Mouse (Mus musculus): ENCODE results near the gene Col25a1. TPM values are rescaled to one million over a fixed set of nuclear protein-coding genes. Genes with fewer than 3 reads are reported as not detected.

Col25a1 gene
- polyA plus RNA-seq, 1 experiment, result 0.01 TPM

DNA sequence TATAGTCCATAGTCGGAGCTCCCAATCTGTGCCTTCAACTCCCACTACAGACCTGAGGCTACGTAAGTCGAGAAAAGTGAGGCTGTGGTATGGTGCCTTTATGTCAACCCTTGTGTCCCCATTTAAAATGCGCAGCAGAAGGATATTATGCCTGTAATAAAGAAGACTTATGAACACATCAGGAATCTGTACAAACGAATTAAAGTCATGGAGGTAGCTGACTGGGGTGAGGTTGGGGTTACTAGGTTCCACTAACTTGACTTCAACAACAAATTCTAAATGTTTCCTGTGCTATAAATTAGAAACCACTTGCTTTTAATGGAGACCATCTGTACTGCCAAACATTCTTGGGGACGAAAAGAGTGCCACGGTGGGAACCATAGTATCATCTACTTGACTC, 104.8 kb downstream of the Col25a1 start:
- whole genome bisulfite sequencing, result 83% methylated on average over 7 of the region's 7 CpGs
- H3K27me3 ChIP-seq (ENCODE audit: control insufficient read depth, insufficient read depth, low read length), result no peaks in the 10 kb centered on the region
- no peak overlapping the region for H3K4me3 ChIP-seq (ENCODE audit: extremely low read depth, insufficient read depth, insufficient read length)
- no peaks in the 10 kb centered on the region for H3K4me1 ChIP-seq (ENCODE audit: control insufficient read depth, insufficient read depth, insufficient read length)
- no peak overlapping the region for H3K27ac ChIP-seq (ENCODE audit: insufficient read depth, low read length)
- H3K36me3 ChIP-seq (ENCODE audit: control insufficient read depth, insufficient read depth, low read length), result no peaks in the 10 kb centered on the region
- TF ChIP-seq CTCF (IDR thresholded peaks at IDR 0.05; ENCODE audit: extremely low read depth, insufficient read depth, insufficient read length, insufficient replicate concordance), result no peak
- TF ChIP-seq POLR2A (IDR thresholded peaks at IDR 0.05; ENCODE audit: low read depth, low read length), result no peak
- DNase-seq (ENCODE audit: low read depth in 1 of 2, low spot score in 2 of 2), result no peak

GRCm38 (mm10) chr3:130237852-130238251, 106.6 kb downstream of the Col25a1 start:
- Histone ChIP-seq H3K27me3 (ENCODE audit: control insufficient read depth, insufficient read depth, low read length) (no peaks in the 10 kb centered on the region), H3K4me3 (ENCODE audit: extremely low read depth, insufficient read depth, insufficient read length) (no peak overlapping the region), H3K4me1 (ENCODE audit: control insufficient read depth, insufficient read depth, insufficient read length) (no peaks in the 10 kb centered on the region), H3K36me3 (ENCODE audit: control insufficient read depth, insufficient read depth, low read length) (no peaks in the 10 kb centered on the region), H3K27ac (ENCODE audit: insufficient read depth, low read length) (no peak overlapping the region)
- TF ChIP-seq POLR2A (IDR thresholded peaks at IDR 0.05; ENCODE audit: low read depth, low read length), result no peak
- TF ChIP-seq CTCF (IDR thresholded peaks at IDR 0.05; ENCODE audit: extremely low read depth, insufficient read depth, insufficient read length, insufficient replicate concordance), result no peak
- no peak for DNase-seq (ENCODE audit: low read depth in 1 of 2, low spot score in 2 of 2)
- 3% methylated on average over 1 of the region's 1 CpGs for WGBS

GRCm38 (mm10) chr3:130241924-130242323, 110.6 kb downstream of the Col25a1 start:
- Histone ChIP-seq H3K36me3 (ENCODE audit: control insufficient read depth, insufficient read depth, low read length) (no peaks in the 10 kb centered on the region), H3K4me1 (ENCODE audit: control insufficient read depth, insufficient read depth, insufficient read length) (no peaks in the 10 kb centered on the region), H3K4me3 (ENCODE audit: extremely low read depth, insufficient read depth, insufficient read length) (no peak overlapping the region), H3K27ac (ENCODE audit: insufficient read depth, low read length) (no peak overlapping the region), H3K27me3 (ENCODE audit: control insufficient read depth, insufficient read depth, low read length) (no peaks in the 10 kb centered on the region)
- TF ChIP-seq POLR2A (IDR thresholded peaks at IDR 0.05; ENCODE audit: low read depth, low read length), result no peak
- TF ChIP-seq CTCF (IDR thresholded peaks at IDR 0.05; ENCODE audit: extremely low read depth, insufficient read depth, insufficient read length, insufficient replicate concordance), result no peak
- no peak for DNase-seq (ENCODE audit: low read depth in 1 of 2, low spot score in 2 of 2)
- WGBS, result 36% methylated on average over 4 of the region's 4 CpGs

DNA sequence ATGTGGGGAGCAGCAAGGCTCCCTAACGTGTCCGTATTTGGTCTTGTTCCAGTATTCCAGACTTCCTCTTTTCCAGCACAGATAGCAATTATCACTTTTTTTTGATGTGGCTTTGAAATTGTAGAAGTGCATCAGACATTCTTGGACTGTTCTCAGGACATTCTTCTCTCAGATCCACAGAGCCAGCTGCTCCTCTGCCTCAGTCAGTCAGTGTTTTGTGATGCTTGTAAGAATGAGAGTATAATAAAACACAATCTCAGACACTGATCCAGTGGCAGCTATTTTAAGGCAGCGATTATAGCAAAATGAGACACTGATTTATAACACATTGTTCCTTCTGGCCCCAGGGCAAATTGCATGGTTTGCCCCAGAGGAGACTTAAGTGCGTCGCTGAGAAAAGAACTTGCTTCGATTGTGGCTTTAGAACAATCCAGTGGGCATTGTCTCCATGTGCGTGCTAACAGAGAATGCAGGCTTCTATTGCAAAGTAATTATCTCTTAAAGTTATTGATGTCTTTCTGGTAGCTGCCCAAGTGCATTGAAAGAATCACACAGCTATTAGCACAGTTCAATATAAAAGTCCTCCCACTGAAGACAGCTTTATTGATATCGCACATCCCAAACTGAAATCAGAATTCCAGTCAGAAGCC, 111.5 kb downstream of the Col25a1 start:
- Histone ChIP-seq H3K36me3 (ENCODE audit: control insufficient read depth, insufficient read depth, low read length) (no peaks in the 10 kb centered on the region), H3K27ac (ENCODE audit: insufficient read depth, low read length) (no peak overlapping the region), H3K4me1 (ENCODE audit: control insufficient read depth, insufficient read depth, insufficient read length) (no peaks in the 10 kb centered on the region), H3K4me3 (ENCODE audit: extremely low read depth, insufficient read depth, insufficient read length) (no peak overlapping the region), H3K27me3 (ENCODE audit: control insufficient read depth, insufficient read depth, low read length) (no peaks in the 10 kb centered on the region)
- no peak for DNase-seq (ENCODE audit: low read depth in 1 of 2, low spot score in 2 of 2)
- TF ChIP-seq CTCF (IDR thresholded peaks at IDR 0.05; ENCODE audit: extremely low read depth, insufficient read depth, insufficient read length, insufficient replicate concordance) (no peak), POLR2A (IDR thresholded peaks at IDR 0.05; ENCODE audit: low read depth, low read length) (no peak)
- 69% methylated on average over 8 of the region's 8 CpGs for WGBS

GRCm38 (mm10) chr3:130252355-130252754, 121.1 kb downstream of the Col25a1 start:
- DNase-seq (ENCODE audit: low read depth in 1 of 2, low spot score in 2 of 2), result no peak
- TF ChIP-seq POLR2A (IDR thresholded peaks at IDR 0.05; ENCODE audit: low read depth, low read length) (no peak), CTCF (IDR thresholded peaks at IDR 0.05; ENCODE audit: extremely low read depth, insufficient read depth, insufficient read length, insufficient replicate concordance) (no peak)
- 71% methylated on average over 7 of the region's 7 CpGs for WGBS
- no peaks in the 10 kb centered on the region for H3K36me3 ChIP-seq (ENCODE audit: control insufficient read depth, insufficient read depth, low read length)
- H3K27me3 ChIP-seq (ENCODE audit: control insufficient read depth, insufficient read depth, low read length), result no peaks in the 10 kb centered on the region
- no peak overlapping the region for H3K4me3 ChIP-seq (ENCODE audit: extremely low read depth, insufficient read depth, insufficient read length)
- no peaks in the 10 kb centered on the region for H3K4me1 ChIP-seq (ENCODE audit: control insufficient read depth, insufficient read depth, insufficient read length)
- no peak overlapping the region for H3K27ac ChIP-seq (ENCODE audit: insufficient read depth, low read length)

DNA sequence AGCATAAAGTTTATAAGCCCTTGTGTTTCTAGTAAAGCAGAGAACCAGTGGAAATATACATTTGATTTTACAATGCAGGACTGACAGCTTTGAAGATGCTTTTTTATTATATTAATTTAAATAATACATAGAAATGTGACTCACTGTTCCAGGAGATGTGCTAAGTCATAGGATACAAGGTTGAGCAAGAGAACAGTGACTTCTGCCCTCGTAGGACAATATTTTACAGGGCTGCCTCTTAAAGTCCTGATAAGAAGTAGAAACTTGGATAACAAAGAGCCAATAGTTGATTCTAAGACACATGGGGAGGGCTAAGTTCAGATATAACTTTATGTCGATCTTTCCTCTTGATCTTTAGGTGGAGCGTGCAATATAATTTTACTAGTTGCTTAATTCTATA, 124.8 kb downstream of the Col25a1 start:
- DNase-seq (ENCODE audit: low read depth in 1 of 2, low spot score in 2 of 2), result no peak
- Histone ChIP-seq H3K27me3 (ENCODE audit: control insufficient read depth, insufficient read depth, low read length) (no peaks in the 10 kb centered on the region), H3K4me3 (ENCODE audit: extremely low read depth, insufficient read depth, insufficient read length) (no peak overlapping the region), H3K4me1 (ENCODE audit: control insufficient read depth, insufficient read depth, insufficient read length) (no peaks in the 10 kb centered on the region), H3K36me3 (ENCODE audit: control insufficient read depth, insufficient read depth, low read length) (no peaks in the 10 kb centered on the region), H3K27ac (ENCODE audit: insufficient read depth, low read length) (no peak overlapping the region)
- 84% methylated on average over 3 of the region's 3 CpGs for WGBS
- no peak for TF ChIP-seq POLR2A (IDR thresholded peaks at IDR 0.05; ENCODE audit: low read depth, low read length)
- no peak for TF ChIP-seq CTCF (IDR thresholded peaks at IDR 0.05; ENCODE audit: extremely low read depth, insufficient read depth, insufficient read length, insufficient replicate concordance)

DNA sequence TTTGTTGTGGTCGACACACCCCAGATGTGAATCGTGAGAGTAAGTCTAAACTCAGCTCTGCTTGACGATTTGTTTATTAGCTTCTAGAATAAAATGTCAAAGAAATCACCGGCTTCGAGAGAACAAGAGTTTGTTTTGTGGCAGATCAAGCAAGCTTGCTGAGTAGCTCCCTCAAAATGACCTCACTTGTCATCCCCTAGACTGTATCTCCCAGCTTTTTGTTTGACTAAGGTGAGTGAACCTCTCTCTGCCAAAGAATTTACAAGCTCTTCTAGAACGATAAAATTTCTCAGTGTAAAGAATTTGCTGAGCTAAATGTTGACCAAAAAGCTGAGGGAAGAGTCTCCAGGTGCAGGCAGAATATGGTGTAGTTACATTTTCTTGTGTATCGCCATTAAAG, 125.3 kb downstream of the Col25a1 start:
- no peak for TF ChIP-seq POLR2A (IDR thresholded peaks at IDR 0.05; ENCODE audit: low read depth, low read length)
- no peak for TF ChIP-seq CTCF (IDR thresholded peaks at IDR 0.05; ENCODE audit: extremely low read depth, insufficient read depth, insufficient read length, insufficient replicate concordance)
- no peaks in the 10 kb centered on the region for H3K4me1 ChIP-seq (ENCODE audit: control insufficient read depth, insufficient read depth, insufficient read length)
- H3K36me3 ChIP-seq (ENCODE audit: control insufficient read depth, insufficient read depth, low read length), result no peaks in the 10 kb centered on the region
- 88% methylated on average over 7 of the region's 7 CpGs for WGBS
- no peak for DNase-seq (ENCODE audit: low read depth in 1 of 2, low spot score in 2 of 2)
- no peaks in the 10 kb centered on the region for H3K27me3 ChIP-seq (ENCODE audit: control insufficient read depth, insufficient read depth, low read length)
- no peak overlapping the region for H3K27ac ChIP-seq (ENCODE audit: insufficient read depth, low read length)
- no peak overlapping the region for H3K4me3 ChIP-seq (ENCODE audit: extremely low read depth, insufficient read depth, insufficient read length)

Data from spleen, adult 2 months (tissue).